Mouse (Mus musculus) left cerebral cortex, postnatal 25 days (tissue): Measurements from ENCODE around the gene Phf24. TPM values are rescaled to one million over a fixed set of nuclear protein-coding genes. Genes with fewer than 3 reads are reported as not detected.

ENCODE experiments used
- DNase-seq, 2 experiments: peaks; one replicate each; pipeline ENCODE4 v3.0.0; 2022; ENCODE audit warnings: low spot score in 2 of 2, mixed read lengths in 1 of 2
- intact Hi-C: fragments of 180-260 bp; cut with DNase I; formaldehyde crosslinking; loops from one replicate; pipeline ENCODE4 v1.15.1; 2025
- total RNA-seq, 2 experiments: library from RNA; stranded (reverse); gene quantifications; 2 replicates each; pipeline ENCODE4 v1.2.3; 2021

The Phf24 gene
- total RNA-seq, 2 experiments from 2014 or later = 337 to 354 TPM

DNA sequence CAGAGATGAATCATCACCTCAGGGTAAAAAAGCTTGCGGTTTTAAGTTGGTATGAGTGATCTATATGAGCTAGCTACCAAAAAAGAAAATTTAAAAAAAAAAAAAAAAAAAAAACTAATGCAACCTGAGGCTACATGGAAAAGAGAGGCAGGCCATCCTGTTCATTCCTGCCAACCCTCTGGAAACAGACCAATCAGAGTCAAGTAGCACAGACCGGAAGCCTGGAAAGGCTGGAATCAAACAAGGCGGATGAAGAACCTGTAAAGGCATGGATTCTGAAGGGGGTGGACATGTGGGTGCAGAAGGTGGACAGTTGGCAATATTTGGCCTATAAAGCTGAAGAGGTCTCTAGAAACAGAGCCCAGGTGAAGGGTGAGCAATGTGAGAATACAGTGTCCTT lies 29.0 kb downstream of the Phf24 start:
- intact Hi-C loops = no loop called here
- peak in 1 of 2 experiments; percentile 82 for DNase-seq

DNA sequence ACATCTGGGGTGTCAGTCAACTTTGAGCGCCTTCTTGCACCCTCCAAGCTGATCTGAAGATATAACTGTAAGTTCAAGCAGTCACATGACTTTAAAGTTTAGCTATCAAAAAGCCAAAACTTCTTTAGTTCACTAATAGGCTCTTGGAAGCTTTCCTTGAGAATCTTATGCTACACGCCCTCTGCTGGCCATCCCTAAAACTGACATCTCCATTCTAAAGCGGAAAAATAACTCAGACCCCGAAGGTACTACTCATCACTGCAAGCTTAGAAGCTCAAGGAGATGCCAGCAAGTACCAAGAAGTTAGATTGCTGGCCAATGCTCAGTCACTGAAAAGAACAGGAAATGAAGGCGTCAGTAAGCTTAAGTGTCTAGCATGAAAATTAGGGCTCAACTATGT lies 29.5 kb downstream of the Phf24 start:
- intact Hi-C loops = loop anchor here (1.0 kb wide), 1 partner anchor 43 kb away; no protein-coding TSS in a partner anchor
- peak; percentile 78 to 86 for DNase-seq

DNA sequence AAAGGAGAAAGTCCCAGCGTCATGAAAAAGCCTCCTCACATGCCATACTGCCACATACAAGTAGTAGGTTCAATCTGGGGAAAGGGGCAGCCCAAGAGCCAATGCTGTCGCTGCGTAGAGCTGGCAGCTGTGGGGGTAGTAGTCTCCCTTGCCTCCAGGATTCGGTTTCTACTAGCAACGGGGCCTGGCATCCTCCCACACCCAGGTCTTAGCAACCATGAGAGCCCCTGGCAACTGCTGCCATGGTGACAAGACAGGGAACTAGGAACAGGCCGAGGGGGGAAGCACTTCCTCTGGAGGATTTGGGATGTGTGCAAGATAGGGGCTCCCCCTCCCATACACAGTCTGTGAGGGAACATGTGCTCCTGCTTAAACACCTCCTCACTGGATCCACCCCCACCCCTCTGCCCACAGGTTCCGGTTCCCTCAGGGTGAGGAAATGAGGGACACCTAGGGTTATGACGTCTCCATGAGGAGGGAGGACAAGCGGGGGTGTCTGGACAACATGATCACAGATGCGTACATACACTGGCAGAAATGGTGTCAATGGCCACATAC lies 30.4 kb downstream of the Phf24 start:
- intact Hi-C loops = loop anchor here (1.0 kb wide), 2 partner anchors 26 to 44 kb away; no protein-coding TSS in a partner anchor

DNA sequence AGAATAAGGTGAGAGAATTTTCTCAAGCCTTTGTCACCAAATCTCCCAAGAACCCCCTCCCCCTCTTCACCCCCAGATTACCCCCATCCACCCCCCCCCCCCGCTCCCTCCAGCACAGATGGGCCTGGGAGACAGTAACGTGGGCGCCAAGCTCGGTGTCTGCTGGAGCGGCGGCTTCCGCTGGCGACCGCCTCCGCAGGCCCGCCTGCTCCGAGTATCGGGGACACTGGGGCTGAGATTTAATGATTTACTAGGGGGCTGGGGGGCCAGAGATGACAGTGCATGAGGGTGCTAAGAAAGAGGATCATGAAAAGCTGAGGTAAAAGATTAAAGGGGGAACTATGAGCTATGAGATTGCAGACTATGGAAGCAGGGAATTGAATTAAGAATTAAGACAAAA lies 32.1 kb downstream of the Phf24 start:
- DNase-seq = peak in 1 of 2 experiments; percentile 77
- intact Hi-C loops = loop anchor here (1.0 kb wide), 1 partner anchor 62 kb away; no protein-coding TSS in a partner anchor

More for the DNA sequence above, 30.4 kb downstream of the Phf24 start:
- DNase-seq = peak; percentile 89 to 99

DNA sequence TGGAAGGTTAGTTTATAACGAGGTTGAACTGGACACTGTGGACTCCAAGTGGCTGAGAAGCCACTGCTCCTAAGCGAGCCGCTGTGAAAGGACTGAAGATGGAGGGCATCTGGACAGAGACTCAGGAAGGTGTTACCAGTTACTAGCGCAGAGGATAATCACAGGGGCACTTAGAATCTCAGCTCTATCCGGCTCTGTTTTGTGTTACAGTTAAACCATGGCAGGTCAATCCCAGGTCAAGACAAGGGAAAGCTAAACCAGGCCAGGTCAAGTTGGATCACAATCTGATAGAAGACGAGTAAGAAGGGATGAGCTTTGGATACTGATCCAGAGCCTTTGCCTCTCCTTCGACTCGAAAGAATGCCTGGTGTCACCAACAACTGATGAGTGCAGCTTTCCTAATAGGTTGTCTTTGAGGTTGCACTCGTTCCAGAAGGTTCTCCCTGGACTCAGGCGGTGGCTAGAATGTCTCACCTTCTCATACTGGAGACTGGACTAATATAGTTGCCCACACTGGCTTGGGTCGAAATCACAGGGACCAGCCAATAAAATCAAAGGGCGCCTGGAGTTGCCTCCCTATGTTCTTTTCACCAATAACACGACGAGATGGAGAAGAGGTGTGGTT lies 32.7 kb downstream of the Phf24 start:
- DNase-seq = no peak

DNA sequence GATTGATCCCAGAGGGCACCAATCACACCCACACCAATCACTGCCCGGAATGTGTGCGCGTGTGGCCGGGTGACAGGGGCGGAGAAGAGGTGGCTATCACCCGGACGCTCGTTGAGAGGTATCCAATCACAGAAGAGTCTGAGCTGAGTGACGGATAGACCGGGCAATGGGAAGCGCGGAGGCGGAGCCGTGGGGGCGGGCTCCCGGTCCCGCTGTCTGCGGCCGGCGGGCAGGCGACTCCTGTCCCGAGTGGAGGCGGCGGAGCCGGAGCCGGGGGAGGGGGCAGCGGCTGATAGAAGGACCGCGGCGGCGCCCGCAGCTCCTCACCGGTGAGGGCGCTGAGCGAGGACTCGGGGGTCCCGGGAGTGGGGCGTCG lies 33.2 kb downstream of the Phf24 start, which contains the start of gene Dnajb5:
Dnajb5 (plus strand) TSS at position 139 of the 376 bp plus-strand sequence.
- peak; percentile 99 for DNase-seq
- intact Hi-C loops = no loop called here

More for the DNA sequence above, 32.7 kb downstream of the Phf24 start:
- intact Hi-C loops = no loop called here

DNA sequence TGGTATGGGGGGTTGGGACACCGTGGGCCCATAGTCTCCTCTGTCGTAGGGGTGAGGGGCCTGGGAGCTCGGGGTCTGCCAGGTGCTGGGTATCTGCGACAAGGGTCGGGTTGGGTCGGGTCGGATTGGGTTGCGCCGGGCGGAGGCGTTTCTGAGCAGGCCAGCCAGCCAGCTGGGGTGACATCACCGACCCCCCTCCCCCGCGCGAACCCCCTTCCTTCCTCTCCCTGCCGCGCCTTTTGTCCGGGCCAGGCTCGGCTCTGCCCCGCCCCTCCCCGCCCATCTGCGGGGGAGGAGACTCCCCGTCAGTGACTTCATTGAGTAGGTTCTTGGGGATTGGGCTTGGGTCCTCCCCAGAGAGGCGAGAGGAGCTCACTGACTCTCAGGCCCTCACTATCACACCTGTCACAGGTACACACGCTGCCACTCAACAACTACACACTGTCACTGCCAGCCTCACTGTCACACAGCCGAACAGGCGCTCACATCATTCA lies 33.7 kb downstream of the Phf24 start:
- peak; percentile 84 to 93 for DNase-seq
- intact Hi-C loops = no loop called here

DNA sequence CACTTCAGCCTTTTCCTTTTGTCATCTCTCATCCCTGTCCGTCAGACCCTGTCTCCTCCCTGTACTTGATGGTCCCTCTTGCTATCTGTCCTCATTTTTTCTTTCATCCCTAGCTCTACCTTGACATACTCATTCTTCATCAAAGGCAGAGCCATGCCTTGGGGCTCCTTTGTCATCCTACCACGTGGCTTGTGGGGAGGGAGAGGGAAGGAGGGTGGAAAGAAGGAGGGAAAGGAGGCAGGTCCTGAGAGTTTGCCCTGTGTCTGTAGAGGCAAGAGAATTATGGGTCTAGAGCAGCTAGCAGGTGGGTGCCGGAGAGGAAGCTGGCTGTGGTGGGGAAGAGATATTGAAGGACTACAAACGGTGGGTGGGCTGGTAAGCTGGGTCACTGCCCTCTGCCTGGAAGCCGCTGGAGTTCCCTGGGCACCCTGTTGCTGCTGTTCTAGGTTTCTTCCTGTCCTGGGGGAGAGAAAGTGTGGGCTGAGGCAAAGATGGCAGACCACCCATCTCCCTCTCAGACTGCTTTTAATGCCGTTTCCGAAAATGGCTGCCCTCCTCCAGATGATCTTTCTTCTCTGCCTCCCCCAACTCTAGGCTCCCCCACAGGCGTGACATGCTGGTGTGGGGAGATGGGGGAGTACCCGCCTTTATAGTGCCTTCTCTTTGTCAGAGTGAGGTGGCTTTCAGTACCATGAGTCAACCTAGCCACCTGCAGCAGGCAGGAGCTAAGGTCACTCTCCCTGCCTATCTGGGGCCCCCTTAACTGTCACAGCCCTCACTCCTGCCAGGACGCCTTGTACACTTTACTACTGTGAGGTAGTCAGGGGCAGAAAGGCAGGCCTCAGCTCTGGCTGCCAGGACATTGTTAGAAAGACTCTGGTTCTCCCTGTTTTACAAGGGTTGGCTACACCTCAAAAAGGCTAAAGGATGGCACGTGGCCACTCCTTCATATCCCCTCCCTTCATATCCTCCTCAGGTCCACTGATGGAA lies 35.0 kb downstream of the Phf24 start:
- intact Hi-C loops = no loop called here
- DNase-seq = peak in 1 of 2 experiments; percentile 20

DNA sequence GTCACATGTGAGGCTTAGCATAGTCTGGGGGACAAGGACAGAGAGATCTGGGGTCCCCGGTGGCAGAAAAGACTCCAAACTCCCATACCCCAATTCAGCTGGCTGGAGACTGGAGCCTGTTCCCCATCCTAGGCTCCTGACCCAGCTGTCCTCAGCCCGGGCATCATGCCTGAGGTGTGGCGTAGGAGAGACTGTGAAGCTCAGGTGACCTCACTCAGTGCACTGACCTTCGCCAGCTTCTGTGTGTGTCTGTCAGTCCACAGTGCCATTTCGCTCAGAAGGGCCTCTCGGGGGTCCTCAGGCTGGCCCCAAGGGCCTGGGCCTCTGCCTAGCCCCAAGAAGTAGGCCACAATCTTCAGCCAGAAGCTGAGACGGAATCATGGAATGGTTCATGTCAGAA lies 36.1 kb downstream of the Phf24 start:
- DNase-seq = peak in 1 of 2 experiments; percentile 25
- intact Hi-C loops = no loop called here

DNA sequence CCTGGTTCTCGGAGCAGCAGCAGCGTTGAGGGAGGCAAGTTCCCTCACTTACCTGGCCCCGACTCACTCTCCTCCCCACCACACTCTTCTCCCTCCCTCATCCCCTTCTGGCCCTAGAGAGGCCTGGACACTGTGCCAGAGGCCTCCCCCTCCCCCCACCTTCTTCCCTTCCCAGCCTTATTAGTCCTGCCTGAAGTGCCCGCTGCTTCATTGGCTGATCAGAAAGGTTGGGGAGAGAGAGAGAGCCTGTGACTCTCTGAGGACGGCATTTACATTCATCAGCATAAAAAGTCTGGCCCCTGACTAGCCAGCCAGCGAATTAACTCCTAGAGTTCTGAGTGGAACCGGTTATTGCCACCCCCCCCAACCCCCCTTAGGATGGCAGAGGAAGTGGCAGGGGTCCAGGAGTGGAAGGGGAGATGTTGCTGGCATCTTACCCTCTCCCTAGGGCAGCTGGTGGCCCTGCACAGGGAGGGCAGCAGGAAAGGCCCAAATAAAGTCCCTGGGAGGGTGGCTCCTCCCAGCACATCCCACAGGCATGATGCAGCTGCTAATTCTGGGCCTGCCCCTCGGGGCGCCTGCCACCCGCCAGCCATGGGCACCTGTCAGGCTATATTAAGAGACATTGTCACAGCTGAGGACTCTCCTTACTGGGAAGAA lies 37.1 kb downstream of the Phf24 start:
- DNase-seq = peak; percentile 41 to 78
- intact Hi-C loops = no loop called here

DNA sequence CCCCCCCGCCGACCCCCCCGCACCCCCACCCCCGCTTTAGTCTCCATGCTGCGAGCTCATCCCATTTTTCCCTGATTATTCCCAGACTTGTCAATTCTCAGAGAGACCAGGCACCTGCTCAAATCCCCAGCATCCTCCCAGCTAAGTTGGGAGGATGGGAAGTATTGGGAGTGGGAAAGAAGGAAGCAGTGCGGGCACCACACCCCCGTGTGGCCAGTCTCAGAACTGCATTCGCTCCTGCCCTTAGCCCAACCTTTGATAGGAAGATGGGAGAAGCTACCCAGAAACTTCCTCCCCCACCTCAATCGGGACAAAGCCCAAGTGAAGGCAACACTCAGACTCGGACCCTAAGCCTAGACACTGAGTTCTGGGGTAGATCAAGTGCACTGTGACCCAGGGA lies 37.8 kb downstream of the Phf24 start:
- intact Hi-C loops = no loop called here
- DNase-seq = peak; percentile 81 to 86

DNA sequence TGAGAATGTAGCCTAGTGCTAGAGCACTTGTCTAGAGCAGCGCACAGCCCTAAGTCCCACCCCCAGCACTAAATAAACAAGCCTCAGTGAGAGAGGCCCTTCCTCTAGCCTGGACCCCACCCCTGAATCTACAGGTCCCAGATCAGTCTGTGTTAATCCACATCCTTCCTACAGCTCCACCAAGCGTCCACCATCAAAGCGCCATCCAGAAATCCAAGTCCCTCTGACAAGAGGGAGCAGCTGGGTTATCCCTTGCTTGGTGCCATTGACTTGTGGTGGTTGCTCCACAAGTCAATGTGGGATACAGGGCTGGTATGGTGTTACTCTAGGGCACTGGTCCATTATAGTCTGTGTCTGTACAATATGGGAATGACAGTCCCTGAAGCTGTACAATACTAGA lies 38.7 kb downstream of the Phf24 start:
- intact Hi-C loops = no loop called here

DNA sequence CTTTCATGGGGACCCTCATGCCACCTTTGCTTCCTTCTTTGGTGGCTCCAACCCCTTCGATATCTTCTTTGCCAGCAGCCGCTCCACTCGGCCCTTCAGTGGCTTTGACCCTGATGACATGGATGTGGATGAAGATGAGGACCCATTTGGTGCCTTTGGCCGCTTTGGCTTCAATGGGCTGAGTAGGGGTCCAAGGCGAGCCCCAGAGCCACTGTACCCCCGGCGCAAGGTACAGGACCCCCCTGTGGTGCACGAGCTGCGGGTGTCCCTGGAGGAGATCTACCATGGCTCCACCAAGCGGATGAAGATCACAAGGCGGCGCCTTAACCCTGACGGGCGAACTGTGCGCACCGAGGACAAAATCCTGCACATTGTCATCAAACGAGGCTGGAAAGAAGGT lies 40.1 kb downstream of the Phf24 start:
- intact Hi-C loops = no loop called here
- no peak for DNase-seq

More for the DNA sequence above, 38.7 kb downstream of the Phf24 start:
- no peak for DNase-seq

DNA sequence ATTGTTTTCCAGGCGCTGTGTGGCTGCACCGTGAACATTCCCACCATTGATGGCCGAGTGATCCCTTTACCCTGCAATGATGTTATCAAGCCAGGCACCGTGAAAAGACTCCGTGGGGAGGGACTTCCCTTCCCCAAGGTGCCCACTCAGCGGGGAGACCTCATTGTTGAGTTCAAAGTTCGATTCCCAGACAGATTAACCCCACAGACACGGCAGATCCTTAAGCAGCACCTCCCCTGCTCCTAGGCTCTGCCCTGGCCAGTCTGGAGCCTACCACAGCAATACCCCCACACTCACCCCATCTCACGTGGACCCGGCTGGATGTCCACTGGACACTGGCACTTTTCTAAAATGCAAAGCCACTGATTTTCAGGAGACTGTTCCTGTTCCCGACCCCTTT lies 40.8 kb downstream of the Phf24 start:
- intact Hi-C loops = no loop called here
- no peak for DNase-seq

DNA sequence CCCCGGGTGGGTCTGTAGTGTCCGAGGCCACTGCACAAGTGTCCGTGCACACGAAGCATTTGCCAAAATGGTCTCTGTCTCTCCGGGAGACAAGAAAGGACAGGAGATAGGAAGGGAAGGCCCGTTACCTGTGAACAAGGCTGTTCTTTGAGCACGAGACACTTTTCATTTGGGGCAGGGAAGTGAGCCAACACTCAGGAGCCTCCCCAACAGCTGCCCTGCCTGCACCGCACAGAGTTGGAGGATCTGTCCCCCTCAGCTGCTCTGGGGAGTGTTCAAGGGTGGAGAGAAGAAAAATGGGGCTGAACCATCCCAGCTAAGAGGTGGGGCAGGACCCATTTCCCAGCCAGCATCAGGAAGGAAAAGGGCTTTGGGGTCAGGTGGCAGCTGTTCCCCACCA lies 41.5 kb downstream of the Phf24 start:
- intact Hi-C loops = no loop called here
- no peak for DNase-seq

DNA sequence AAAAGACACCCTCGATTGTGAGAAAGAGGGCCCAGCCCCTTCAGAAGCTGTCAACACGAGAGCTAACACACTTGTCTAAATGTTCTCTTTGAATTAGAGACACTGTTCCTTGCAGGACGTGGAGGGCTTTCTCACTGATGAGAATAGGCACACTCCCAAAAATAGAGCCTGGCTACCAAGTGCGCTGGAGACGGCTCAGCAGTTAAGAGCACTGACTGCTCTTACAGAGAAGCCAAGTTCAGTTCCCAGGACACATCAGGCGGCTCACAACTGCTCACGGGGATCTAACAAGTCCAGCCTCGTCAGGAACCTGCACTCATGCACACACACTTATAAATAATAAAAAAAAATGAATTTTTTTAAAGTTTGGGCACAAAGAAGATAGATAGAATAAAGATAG lies 42.5 kb downstream of the Phf24 start:
- peak in 1 of 2 experiments; percentile 20 for DNase-seq
- intact Hi-C loops = no loop called here

DNA sequence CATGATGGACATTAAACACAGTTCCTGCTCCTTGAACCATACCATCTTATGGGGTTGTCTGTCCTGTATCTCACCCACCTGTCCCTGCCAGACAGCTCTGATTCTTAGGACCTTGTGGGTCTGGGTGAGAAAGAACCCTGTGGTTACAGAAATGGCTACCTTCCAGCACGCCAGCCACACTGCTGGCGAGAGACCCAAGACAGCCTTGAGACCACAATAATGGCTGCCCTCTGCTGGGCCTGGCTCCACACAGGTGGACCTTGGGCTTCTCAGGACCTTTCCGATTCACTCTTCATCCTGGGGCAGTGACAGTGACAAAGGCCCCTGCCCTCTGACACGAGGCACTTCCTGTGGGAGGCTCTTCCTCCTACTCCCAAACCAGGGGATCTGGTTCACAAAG lies 42.9 kb downstream of the Phf24 start:
- no peak for DNase-seq
- intact Hi-C loops = no loop called here

DNA sequence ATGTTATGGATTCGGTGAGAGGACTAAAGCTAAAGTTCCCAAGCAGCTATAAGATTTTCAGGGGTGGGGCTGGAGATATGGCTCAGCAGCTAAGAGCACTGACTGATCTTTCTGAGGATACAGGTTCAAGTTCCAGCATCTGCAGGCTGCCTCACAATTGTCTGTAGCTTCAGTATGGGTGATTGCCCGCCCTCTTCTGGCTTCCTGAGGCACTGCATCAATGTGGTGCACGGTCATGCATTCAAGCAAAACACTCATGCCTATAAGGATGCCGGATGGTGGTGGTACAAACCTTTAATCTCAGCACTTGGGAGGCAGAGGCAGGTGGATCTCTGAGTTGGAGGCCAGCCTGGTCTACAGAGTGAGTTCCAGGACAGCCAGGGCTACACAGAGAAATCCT lies 45.1 kb downstream of the Phf24 start:
- DNase-seq = peak; percentile 63 to 85
- intact Hi-C loops = loop anchor here (1.0 kb wide), 1 partner anchor 84 kb away; no protein-coding TSS in a partner anchor

DNA sequence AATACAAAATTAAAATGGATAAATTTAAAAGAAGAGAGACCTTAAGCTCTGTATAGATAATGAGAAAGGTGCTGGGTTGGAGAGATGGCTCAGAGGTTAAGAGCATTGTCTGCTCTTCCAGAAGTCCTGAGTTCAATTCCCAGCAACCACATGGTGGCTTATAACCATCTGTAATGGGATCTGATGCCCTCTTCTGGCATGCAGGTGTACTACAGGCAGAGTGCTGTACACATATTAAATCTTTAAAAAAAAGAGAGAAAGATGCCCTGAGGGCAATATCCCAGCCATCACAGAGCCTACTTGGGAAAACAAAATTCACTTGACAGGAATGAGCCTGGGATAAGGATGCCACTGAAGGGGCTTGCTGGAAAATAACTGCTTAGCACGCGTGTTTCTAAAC lies 47.0 kb downstream of the Phf24 start:
- no peak for DNase-seq
- intact Hi-C loops = no loop called here
